Mouse (Mus musculus) neural tube, embryonic 14.5 days (tissue): ENCODE results near the gene Kcnma1. TPM values are rescaled to one million over a fixed set of nuclear protein-coding genes. Genes with fewer than 3 reads are reported as not detected.

Experiments
- ATAC-seq: fragments of 200-750 bp; cut with Nextera tagmentation; 2 replicates; pipeline ENCODE4 v1.8.0; 2017; ENCODE audit warnings: low read depth, mild to moderate bottlenecking, moderate TSS enrichment, moderate library complexity
- H3K27ac ChIP-seq: fragments of 300-500 bp; sonication (generic); 2 replicates; pipeline ENCODE4 v1.5.1; 2014; ENCODE audit warnings: low read depth, mild to moderate bottlenecking, control low read depth, low read length, moderate library complexity, mixed read lengths
- H3K27me3 ChIP-seq: fragments of 300-500 bp; sonication (generic); 2 replicates; pipeline ENCODE4 v1.6.1; 2014; ENCODE audit warnings: low read length; ENCODE audit not compliant: control insufficient read depth, insufficient read depth
- H3K36me3 ChIP-seq: fragments of 300-500 bp; sonication (generic); 2 replicates; pipeline ENCODE4 v1.6.1; 2014; ENCODE audit warnings: low read length, mixed read lengths; ENCODE audit not compliant: control insufficient read depth, insufficient read depth
- H3K4me1 ChIP-seq: fragments of 300-500 bp; sonication (generic); 2 replicates; pipeline ENCODE4 v1.6.1; 2014; ENCODE audit warnings: low read length; ENCODE audit not compliant: control insufficient read depth, insufficient read depth
- H3K4me2 ChIP-seq: fragments of 300-500 bp; sonication (generic); 2 replicates; pipeline ENCODE4 v1.6.1; 2014; ENCODE audit warnings: mild to moderate bottlenecking, low read depth, low read length, control low read depth
- H3K4me3 ChIP-seq: fragments of 300-500 bp; sonication (generic); 2 replicates; pipeline ENCODE4 v1.5.1; 2014; ENCODE audit warnings: low read depth, low read length, control low read depth, mixed read lengths
- H3K9ac ChIP-seq: fragments of 300-500 bp; sonication (generic); replicated peaks from 2 replicates; pipeline ENCODE4 v1.6.1; 2014; ENCODE audit warnings: low read depth, mild to moderate bottlenecking, control low read depth, low read length, mixed read lengths
- H3K9me3 ChIP-seq: fragments of 300-500 bp; sonication (generic); 2 replicates; pipeline ENCODE4 v1.6.1; 2016; ENCODE audit warnings: low read length; ENCODE audit not compliant: control insufficient read depth
- whole genome bisulfite sequencing: fragments of 180-500 bp; shearing (Covaris S2); extraction: QIAGEN DNeasy Blood & Tissue Kit; methylation state at CpG from one replicate; pipeline ENCODE4 v1.1.7; 2014; 5-methylcytosine and 5-hydroxymethylcytosine counted together
- polyA plus RNA-seq: library from polyadenylated mRNA; unstranded; fragments of >200 nt; fragmentation: Nextera tagmentation; extraction: Ambion mirVana; gene quantifications from 2 replicates; pipeline ENCODE4 v1.2.1, GENCODE M21; 2014

Kcnma1 gene
- polyA plus RNA-seq, 1 experiment from 2014 or later = 28.9 TPM

DNA sequence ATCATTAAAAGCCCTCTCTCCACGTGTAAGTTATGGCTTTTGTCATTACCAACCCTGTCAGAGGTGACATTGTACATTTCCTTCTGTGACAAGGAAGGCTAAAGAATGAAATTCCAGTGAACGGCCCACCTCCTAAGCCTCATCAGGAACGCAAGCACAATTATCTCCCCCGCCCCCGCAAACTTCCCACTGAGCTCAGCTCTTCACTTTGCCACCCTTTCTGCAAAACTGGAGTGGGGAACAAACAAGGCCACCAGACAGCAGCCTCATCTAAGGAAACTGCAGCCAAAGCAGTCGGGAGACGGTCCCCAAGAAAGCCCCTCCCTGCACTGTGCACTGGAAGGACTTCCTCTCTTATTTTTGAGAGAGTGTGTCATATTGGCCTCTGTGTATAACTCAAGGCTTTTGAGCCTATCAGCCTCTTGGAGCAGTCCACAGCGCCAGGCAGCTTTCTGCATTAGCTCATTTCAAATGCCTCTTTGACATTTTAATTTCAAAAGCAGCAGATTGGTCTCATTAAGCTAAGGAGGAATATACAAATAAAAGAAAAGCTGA lies 512.0 kb downstream of the Kcnma1 start:
- Histone ChIP-seq H3K4me1 (no peaks in the 10 kb centered on the region), H3K4me2 (no peak overlapping the region), H3K36me3 (no peaks in the 10 kb centered on the region), H3K27me3 (no peaks in the 10 kb centered on the region), H3K9ac (no peak overlapping the region), H3K4me3 (no peak overlapping the region), H3K27ac (no peak overlapping the region), H3K9me3 (no peaks in the 10 kb centered on the region)
- 35% methylated on average over 8 of the region's 8 CpGs for WGBS
- no peak for ATAC-seq

DNA sequence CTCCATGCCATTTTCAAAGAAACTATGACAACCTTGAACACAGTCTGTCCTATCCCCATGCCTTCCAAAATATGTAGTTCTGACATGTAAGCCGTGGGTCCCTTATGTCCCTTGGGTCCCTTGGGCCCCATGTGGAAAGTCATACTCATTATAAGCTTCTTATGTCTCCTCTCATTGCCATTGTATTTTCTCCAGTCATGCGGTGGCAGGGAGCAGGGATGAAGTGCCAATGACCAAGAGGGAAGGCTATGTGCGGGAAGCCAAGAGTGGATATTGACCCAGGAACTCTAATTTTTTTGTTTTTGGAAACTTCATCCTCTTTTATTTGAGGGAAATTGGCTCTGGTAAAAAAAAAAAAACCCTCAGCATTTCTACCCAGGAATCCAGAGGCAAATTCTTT lies 517.5 kb downstream of the Kcnma1 start:
- H3K27ac ChIP-seq = no peak overlapping the region
- WGBS = 94% methylated on average over 3 of the region's 3 CpGs
- H3K9ac ChIP-seq = no peak overlapping the region
- no peak overlapping the region for H3K4me3 ChIP-seq
- ATAC-seq = no peak
- no peaks in the 10 kb centered on the region for H3K36me3 ChIP-seq
- no peaks in the 10 kb centered on the region for H3K27me3 ChIP-seq
- no peak overlapping the region for H3K4me2 ChIP-seq
- no peaks in the 10 kb centered on the region for H3K9me3 ChIP-seq
- H3K4me1 ChIP-seq = no peaks in the 10 kb centered on the region

DNA sequence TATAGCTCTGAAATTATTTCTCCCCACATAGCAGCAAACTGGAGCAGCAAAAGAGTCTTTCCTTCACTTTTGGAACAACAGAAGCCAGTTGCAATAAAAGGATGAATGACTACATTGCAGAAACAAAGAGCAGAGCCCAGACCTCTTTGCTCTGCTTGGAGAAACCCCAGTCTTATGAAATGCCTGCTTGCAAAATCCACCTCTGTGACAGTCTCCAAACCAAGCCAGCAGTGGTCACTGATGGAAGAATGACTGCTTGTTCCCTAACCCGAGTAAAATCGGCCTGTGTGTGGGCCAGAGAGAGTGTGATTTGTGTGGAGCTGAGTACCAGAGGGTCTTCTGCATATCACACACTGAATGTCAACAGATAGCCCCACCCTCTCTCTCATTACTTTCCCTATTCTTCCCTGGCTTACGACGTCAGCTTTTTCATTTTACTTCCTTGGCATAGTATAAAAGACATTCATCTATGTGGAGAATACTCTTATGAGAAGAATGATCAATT lies 518.0 kb downstream of the Kcnma1 start:
- H3K27me3 ChIP-seq = no peaks in the 10 kb centered on the region
- no peak for ATAC-seq
- H3K27ac ChIP-seq = no peak overlapping the region
- no peak overlapping the region for H3K9ac ChIP-seq
- no peak overlapping the region for H3K4me3 ChIP-seq
- H3K9me3 ChIP-seq = no peaks in the 10 kb centered on the region
- 76% methylated on average over 4 of the region's 4 CpGs for WGBS
- H3K36me3 ChIP-seq = no peaks in the 10 kb centered on the region
- H3K4me2 ChIP-seq = no peak overlapping the region
- no peaks in the 10 kb centered on the region for H3K4me1 ChIP-seq

DNA sequence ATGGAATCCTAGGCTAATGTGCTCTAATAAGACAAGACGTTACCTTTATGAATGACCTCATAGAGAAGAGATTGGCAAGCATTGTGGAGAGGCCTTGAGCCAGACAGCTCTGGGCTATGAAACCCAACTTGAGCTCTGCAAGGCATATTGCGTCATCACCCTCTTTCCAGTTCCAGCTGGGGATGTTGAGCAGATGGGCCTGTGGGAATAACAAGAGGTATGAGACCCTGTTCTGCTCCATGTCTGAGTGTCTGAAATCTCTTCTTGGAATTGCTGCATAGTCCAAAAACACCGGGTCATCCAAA lies 519.8 kb downstream of the Kcnma1 start:
- H3K4me2 ChIP-seq = no peak overlapping the region
- no peaks in the 10 kb centered on the region for H3K36me3 ChIP-seq
- H3K4me1 ChIP-seq = no peaks in the 10 kb centered on the region
- ATAC-seq = no peak
- no peaks in the 10 kb centered on the region for H3K9me3 ChIP-seq
- 87% methylated on average over 3 of the region's 3 CpGs for WGBS
- no peaks in the 10 kb centered on the region for H3K27me3 ChIP-seq
- no peak overlapping the region for H3K4me3 ChIP-seq
- H3K9ac ChIP-seq = no peak overlapping the region
- H3K27ac ChIP-seq = no peak overlapping the region

DNA sequence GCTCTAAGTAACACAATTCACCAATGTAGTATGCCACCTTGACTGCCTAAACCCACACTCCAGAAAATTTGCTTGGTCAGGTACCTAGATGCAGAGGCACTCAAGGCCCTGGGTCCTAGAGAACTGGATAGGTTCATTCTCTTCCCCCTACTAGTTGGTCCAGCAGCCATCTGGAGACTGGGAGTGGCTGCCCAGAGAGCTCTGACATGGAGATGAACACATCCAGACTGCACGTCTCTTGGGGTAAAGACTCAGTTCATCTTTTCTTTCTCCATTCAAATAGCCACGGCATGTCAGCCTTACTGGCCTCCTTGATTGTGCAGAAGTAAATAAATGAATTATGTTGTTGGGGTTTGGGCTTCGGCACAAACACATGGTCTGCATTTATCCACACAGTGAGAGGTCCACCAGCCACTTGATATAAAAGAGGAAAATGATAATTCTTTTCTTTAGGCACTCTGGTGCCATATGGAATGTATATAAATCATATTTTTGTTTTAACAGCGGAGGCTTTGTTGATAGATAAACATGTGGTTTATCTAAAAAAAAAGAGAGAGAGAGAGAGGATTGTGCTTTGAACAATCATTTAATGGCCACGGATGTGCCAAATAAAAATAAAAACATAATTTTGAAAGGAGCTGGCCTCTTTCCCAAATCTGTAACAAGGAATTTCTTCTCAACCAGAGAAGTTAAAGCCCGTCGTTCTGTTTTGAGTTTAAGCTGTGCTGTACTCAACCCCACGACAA lies 520.4 kb downstream of the Kcnma1 start:
- Histone ChIP-seq H3K27me3 (no peaks in the 10 kb centered on the region), H3K4me1 (no peaks in the 10 kb centered on the region), H3K36me3 (no peaks in the 10 kb centered on the region), H3K9ac (no peak overlapping the region), H3K4me2 (no peak overlapping the region), H3K27ac (no peak overlapping the region), H3K9me3 (no peaks in the 10 kb centered on the region), H3K4me3 (no peak overlapping the region)
- WGBS = 81% methylated on average over 8 of the region's 8 CpGs
- no peak for ATAC-seq

DNA sequence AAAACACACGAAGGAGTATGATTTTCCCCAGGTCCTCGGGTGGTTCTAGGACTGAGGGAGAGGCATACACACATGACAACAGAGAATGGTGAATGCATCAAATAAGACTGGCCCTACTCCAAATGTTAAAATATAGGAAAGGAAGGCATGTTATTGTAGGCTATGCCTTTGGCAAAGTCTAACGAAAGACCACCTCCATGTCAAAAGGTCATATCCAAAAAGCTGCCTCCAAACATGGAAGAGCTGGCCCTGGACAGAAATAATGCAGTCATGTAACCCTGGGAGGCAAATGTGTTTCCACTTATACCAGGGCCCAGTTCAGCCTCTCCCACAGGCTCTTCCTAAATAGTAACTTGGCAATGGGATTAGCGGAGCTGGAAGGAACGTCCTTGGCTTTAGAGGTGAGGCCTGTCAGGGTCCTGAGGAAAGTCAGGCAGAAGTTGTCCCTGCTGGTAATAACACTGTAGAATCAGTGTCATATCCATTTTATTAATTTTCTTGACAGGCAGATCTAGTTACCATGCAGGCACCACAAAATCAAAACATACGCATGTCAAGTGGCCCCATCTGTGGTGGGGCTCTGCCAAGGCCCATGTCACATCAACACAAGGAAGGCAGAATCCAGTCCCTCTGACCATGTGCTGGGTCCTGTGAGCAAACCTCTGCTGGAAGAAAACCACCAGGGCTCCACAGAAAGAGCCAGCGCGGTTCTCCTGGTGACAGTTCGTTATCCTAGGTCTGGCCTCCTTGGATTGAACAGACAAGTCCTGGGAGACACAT lies 521.5 kb downstream of the Kcnma1 start:
- H3K4me1 ChIP-seq = no peaks in the 10 kb centered on the region
- no peak for ATAC-seq
- H3K9ac ChIP-seq = no peak overlapping the region
- no peaks in the 10 kb centered on the region for H3K27me3 ChIP-seq
- H3K4me3 ChIP-seq = no peak overlapping the region
- no peak overlapping the region for H3K27ac ChIP-seq
- WGBS = 94% methylated on average over 9 of the region's 9 CpGs
- H3K36me3 ChIP-seq = no peaks in the 10 kb centered on the region
- no peaks in the 10 kb centered on the region for H3K9me3 ChIP-seq
- H3K4me2 ChIP-seq = no peak overlapping the region

DNA sequence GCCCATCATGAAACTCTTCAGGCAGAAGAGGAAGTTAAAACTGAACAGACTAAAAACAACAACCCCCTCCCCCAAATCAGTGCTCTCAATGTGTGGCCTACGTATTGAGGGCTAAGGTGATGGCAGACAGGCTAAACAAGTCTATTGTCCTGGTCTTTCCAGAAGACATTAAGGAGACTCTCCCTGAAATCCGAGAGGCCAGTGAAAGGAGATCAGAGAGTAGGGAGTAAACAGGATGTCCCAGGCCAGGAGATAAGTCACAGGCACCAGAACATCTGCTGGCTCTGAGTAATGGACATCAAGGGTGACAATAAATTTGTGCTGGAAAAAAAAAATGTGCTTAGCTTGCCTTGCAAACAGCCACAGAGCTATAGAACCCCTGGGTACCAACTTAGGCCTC lies 522.9 kb downstream of the Kcnma1 start:
- 40% methylated on average over 2 of the region's 2 CpGs for WGBS

DNA sequence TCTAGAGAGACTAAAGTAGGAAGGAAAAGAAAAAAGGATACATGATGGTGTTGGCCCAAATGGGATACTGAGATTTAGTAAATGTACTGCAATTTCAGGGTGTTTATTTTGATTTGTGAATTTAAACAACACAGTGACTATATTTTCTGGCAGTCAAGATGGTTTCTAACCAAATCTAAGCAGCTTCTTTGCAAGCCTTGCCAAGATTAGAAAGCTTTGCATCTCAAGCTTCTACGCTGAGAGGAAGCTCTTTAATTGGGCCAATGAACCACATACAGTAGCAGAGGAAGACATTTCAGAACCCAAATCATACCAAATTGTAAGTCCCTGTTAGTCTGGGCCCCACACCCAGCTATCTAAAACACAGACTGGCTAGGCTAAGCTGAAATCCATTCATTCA lies 527.6 kb downstream of the Kcnma1 start:
- Histone ChIP-seq H3K9ac (no peak overlapping the region), H3K9me3 (no peaks in the 10 kb centered on the region), H3K27ac (no peak overlapping the region), H3K27me3 (no peaks in the 10 kb centered on the region), H3K4me1 (no peaks in the 10 kb centered on the region), H3K4me3 (no peak overlapping the region), H3K36me3 (no peaks in the 10 kb centered on the region), H3K4me2 (no peak overlapping the region)
- WGBS = 100% methylated on average over 1 of the region's 1 CpGs
- ATAC-seq = no peak

More for the DNA sequence above, 522.9 kb downstream of the Kcnma1 start:
- no peak overlapping the region for H3K27ac ChIP-seq
- no peaks in the 10 kb centered on the region for H3K4me1 ChIP-seq
- H3K4me3 ChIP-seq = no peak overlapping the region
- H3K9me3 ChIP-seq = no peaks in the 10 kb centered on the region
- H3K36me3 ChIP-seq = no peaks in the 10 kb centered on the region
- no peak overlapping the region for H3K4me2 ChIP-seq
- H3K27me3 ChIP-seq = no peaks in the 10 kb centered on the region
- H3K9ac ChIP-seq = no peak overlapping the region
- ATAC-seq = no peak
